Mouse (Mus musculus): Measurements from ENCODE around the gene H2-DMb1.
A peak's percentile ranks its signal among the peaks of the same experiment; 100 is the strongest.

H2-DMb1 gene

GRCm38 (mm10) chr17:34152923-34153322 lies at the start of gene H2-DMb1:
Gene H2-DMb1, plus strand, starts transcription at chr17:34153072.
- no peak for DNase-seq (ENCODE audit: low spot score)

DNA sequence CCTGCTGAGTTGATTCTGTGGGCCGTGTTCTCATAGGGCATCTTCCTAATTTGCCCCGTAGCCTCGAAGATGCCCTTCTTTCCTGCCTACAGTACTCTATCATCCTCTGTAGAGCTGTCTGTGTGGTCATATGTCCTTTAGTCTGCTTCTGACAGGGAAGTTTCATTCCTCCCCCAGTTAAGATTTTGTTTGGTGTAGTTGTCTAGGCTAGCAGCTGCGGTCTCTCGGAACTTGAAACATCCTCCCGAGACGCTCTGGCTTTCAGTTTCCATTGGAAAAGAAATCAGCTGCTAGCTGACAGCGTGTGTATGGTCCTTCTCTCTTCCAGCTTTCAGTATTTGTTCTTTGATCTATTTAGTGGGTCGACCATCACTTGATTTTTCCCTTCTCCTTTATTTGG lies 48.1 kb upstream of the H2-DMb1 start:
- DNase-seq (ENCODE audit: low spot score), result no peak

DNA sequence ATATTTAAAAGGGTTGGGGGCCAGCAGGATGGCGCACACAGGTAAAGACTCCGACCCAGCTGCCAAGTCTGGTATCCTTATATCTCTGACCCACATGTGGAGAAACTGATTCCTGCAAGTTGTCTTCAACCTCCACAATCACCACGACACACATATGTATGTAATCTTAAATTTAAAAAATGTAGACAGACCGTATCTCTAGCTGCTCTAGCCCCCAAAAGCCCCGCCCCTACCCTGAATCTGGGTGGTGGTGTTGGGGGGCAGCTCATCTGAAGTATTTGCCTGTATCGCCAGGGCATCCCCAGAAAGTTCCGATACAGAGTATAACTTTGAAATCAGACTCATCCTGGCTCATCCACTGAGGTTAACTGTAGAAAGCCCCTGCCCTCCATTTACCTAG lies 46.3 kb upstream of the H2-DMb1 start:
- no peak for DNase-seq (ENCODE audit: low spot score)

DNA sequence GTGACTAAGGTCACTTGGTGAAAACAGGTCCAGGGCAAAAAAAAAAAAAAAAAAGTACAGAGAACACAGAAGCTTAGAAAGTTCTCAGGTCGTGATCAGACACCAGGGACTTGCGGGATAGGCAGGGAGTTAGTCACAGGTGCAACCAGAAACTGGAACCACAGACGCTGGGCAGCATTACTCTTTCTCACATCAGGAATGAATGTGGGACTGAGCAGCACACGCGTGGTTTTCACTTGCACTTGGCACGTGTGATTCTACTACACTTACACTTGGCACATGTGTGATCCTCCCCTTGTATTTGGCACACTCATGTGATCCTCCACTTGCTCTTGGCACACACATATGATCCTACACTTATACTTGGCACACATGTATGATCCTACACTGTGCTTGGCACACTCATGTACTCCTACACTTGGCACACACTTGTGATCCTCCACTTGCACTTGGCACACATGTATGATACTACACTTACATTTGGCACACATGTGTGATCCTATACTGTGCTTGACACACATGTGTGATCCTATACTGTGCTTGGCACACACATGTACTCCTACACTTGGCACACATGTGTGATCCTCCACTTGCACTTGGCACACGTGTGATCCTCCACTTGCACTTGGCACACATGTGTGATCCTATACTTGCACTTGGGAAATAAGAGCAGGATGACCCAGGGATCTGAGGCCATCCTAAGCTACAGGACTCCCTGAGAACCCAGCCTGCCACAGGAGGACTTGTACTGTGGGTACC lies 45.6 kb upstream of the H2-DMb1 start:
- DNase-seq (ENCODE audit: low spot score), result no peak

GRCm38 (mm10) chr17:34108460-34108859 lies 44.4 kb upstream of the H2-DMb1 start:
- DNase-seq (ENCODE audit: low spot score), result no peak

DNA sequence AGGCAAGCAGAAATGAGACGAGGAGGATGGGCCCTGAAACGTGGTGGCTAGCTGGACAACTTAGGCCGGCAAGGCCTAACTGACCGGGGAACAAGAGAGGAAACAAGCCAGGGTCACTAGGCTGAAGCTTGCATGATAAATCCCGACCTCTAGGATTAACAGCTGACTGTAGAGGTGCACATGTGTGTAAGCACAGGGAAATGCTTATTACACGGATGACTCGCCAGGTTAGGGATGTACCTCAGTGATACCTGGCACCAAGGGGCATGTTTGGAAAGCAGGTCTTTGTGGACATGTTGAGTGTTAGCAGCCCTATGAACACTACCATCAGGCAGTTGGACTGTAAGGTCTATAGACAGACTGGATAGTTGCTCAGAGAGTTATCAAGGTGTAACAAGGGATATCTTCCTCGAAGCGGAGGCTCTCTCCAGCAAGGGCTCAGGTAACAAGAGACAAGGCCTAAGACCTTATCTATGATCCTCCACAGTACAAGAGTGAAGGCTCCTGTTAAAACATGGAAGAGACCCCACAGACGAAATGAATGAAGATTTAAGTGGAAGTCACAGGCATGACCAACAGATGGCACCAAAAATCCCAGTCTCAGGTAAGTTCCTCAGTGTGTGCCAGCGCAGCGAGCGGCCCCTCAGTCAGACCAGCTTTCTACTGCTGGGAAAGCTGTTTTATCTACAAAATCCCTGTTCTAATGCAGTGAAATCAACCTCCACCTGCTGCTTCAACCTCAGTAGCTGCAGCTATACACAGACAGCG lies 43.6 kb upstream of the H2-DMb1 start:
- DNase-seq (ENCODE audit: low spot score), result no peak

DNA sequence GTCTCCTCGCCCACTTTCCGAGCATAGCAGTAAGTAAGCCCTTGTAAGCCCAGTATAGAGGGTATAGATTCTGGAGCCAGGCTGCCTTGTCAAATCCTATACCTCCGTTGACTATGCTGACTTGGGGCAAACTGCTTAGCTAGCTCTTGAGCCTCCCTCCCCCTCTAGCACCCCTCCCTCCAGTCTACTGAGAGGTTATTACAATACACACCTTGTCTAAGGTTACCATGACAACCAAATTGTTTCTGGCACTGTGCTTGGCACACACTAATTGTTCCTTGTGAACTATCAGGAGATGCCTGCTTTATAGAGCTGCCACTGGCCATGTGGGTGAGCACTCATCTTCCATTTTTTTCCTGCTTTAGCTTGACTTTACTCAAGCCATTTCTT lies 43.1 kb upstream of the H2-DMb1 start:
- DNase-seq (ENCODE audit: low spot score), result no peak

DNA sequence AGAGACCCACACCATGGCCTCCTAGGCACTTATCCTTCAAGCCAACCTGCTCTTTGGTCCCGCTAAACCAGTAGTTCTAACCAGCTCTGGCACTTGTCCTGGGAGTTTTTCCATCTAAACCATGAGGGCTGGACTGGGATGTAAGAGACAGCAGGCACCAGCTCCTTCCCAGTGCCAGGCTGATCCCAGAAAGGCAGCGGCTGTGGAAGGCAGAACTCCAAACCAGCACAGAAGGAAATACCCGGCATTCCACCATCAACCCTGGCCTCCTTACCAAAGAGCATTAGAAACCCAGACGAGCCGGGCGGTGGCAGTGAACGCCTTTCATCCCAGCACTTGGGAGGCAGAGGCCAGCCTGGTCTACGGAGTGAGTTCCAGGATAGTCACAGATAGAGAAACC lies 42.6 kb upstream of the H2-DMb1 start:
- no peak for DNase-seq (ENCODE audit: low spot score)

GRCm38 (mm10) chr17:34114114-34114513 lies 38.8 kb upstream of the H2-DMb1 start:
- no peak for DNase-seq (ENCODE audit: low spot score)

- DNase-seq (ENCODE audit: low spot score), result no peak
These were observed 36.0 kb upstream of the H2-DMb1 start for GRCm38 (mm10) chr17:34116736-34117370.

DNA sequence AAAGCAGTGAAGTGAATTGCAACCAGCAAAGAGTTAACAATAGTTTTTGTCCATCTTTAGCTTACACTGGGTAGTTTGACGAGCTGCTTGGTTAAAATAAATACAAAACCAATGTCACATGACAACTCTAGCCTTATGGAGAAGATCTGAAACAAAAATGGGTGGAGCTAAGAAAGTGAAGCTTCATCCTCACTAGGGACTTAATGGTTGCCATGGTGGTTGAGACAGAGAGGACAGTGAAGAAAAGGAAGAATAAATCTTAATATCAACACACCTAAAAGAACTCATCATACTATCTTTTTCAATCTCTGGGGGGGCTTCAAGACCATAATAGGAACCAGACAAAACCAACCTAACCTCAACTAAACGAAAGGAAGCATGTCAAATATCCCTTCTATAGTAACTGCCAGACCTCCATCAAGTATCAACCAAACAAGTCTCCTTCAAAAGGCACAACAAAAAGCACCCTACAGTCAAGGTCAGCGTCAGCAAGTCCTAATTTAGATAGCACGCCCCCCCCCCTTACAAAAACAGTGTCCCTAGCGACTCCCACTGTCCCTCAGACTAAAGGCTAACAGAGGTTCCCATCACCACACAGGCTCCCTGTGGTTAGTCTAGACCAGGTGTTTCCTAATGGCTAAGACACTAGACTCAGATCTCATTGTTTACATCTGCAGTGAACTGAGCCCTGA lies 35.3 kb upstream of the H2-DMb1 start:
- DNase-seq (ENCODE audit: low spot score), result no peak

DNA sequence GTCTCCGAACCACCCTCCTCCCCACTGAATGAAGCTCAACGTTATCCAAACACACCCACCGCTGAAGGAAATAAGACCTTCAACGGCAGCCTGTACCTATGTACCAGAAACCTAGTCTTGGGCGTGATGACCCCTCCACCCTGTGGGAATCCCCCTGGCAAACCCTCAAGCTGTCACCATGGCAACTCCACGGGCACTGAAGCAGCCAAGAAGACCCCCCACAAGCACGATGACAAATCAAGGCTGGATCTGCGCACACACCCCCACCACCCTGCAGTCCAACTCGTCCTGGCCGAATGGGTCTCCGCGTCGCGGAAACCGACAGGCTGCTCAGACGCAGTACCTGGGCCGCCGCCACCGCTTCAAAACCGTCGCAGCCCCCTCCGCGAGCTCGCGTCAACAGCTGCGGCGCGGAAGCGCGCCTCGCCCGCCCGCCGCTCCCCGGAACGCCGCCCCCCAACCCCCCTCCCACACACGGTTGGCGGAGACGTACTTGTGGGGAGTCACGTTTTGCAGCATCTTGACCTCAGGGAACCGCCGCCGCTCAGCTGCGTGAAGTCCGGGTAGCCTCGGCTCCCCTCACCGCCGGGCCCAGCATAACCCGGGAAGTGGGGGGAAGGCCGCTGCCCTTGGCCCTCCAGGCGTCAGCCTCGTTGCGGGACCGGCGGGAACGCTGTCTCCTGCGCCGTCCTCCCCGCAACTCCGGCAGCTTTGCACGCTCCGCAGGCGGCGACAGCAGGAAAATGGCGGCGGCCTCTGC lies 34.6 kb upstream of the H2-DMb1 start:
- DNase-seq (ENCODE audit: low spot score), result peak; percentile 77

DNA sequence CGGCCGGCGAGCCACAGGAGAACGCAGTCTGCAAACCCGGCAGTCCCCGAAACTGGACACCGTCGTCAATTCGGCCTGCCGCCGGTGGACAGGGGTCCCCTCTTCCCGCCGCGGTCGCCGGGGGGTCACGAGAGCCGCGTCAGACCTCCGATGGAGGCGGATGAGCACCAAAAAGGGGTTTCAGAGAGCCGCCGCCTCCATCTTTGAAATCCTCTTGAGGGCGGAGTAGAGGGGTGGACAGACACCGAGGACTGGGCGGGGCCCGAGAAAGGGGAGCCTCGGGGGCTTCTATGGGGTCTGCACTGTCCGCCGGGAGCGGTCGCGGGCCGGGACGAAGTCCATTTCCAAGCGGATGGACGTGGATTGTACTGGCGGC lies 34.0 kb upstream of the H2-DMb1 start:
- DNase-seq (ENCODE audit: low spot score), result no peak

- peak; percentile 98 for DNase-seq (ENCODE audit: low spot score)
These were observed 33.4 kb upstream of the H2-DMb1 start, which contains the start of gene H2-DMa for GRCm38 (mm10) chr17:34119249-34120179. Gene H2-DMa, plus strand, starts transcription at chr17:34119541.

DNA sequence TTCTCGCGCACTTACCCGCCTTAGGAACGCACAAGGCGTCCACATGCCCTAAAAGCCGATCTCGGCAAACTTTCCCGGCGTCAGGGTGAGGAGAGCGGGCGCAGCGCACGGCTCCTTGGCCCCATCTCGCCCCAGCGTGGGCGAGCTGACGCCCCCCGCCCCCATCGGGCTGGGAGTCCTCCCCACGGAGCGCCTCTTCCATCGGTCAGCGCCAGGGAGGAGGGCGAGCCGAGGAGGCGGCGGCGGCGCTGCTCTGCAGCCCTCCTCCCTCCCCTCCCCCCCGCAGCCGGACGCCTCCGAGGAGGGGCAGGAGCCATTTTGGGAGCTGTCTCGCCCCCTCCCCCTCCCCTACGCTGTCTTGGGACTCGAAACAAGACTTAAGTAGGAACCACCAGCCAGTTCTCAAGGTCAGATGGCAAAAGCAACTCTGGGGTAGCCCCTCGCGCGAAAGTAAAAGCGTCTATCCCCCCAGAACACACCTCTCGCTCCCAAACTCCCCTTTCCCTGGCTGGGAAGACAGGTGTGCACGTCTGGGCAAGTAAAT lies 32.6 kb upstream of the H2-DMb1 start:
- peak; percentile 92 for DNase-seq (ENCODE audit: low spot score)

DNA sequence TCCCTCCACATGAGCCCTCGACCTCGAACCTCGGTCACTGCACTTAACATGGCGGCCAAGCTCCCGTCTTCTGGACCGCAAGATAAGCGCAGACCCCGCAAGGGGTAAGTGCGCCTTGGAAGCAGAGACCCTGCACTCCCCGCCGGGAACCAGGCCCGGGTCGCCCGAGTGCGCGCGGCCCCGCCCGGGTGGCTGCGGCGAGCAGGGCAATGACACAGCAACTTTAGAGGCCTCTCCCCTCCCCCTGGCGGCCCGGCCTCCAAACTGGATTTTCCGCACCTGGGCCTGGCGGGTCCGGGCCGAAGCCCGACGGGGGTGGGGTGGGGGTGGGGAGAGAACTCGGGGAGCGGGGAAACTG lies 32.1 kb upstream of the H2-DMb1 start:
- DNase-seq (ENCODE audit: low spot score), result peak; percentile 87

- peak; percentile 94 for DNase-seq (ENCODE audit: low spot score)
These were observed 31.5 kb upstream of the H2-DMb1 start for GRCm38 (mm10) chr17:34121172-34121878.

DNA sequence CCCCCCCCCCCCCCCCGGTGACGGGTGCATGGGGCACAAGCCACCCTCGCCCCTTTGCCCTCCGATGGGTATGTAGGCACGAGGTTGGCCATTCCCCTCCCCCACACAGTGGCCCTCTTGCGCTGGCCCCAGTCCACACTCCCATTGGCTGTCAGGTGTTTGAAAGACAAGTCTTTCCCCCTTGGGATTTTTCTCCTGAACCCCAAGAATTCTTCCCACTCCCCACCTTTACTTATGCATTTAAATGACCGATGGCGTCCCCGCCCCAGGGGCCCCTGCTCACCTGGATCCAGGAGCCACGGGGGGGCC lies 31.0 kb upstream of the H2-DMb1 start:
- DNase-seq (ENCODE audit: low spot score), result peak; percentile 78

- DNase-seq (ENCODE audit: low spot score), result peak; percentile 95
These were observed 30.5 kb upstream of the H2-DMb1 start, which contains the start of gene Brd2 for GRCm38 (mm10) chr17:34122188-34122984. Gene Brd2, minus strand, starts transcription at chr17:34122634.

Measured in testis, postnatal 14 days (tissue).